Mouse (Mus musculus): ENCODE data around the gene Klf13. TPM values are rescaled to one million over a fixed set of nuclear protein-coding genes. Genes with fewer than 3 reads are reported as not detected.

Gene Klf13
- polyA plus RNA-seq, 1 experiment, result 59.6 TPM

DNA sequence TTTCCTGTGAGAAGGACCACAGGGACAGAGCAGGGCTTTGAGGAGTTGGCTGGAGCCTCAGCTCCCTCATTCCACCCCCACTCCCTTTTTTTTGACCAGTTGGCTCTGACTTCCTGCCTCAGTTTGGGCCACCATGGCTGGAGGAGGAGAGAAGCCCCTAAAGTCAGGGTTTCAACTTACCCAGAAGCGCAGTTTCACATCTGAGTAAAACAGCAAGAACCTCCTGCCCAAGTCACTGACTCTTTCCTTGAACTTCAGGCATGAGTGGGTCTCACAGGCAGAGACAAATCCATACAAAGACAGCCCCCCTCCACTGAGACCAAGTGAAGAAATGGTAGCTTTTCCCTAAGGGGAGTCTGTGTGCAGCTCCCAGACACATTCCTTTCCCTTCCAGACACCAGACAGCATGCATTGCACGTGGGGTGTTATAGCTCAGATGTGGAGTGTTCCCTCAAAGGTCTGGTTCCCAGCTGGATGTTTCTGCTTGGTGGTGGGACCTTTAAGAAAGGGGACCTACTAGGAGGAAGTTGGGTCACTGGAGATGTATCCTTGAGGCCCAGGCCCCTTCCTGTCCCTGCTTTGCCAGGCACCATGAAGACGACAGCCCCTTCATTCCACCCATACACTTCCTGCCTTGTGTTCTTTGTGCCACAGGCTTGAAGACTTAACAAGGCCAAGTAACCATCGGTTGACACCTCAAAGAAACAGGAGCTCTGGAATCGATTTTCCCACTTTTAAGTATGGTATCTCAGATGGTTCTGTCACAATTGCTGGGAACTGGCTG, 27.1 kb upstream of the Klf13 start:
- TF ChIP-seq POLR2A (IDR thresholded peaks at IDR 0.05; ENCODE audit: extremely low read depth, insufficient read depth, low read length) (no peak), CTCF (IDR thresholded peaks at IDR 0.05; ENCODE audit: extremely low read depth, insufficient read depth, low read length) (no peak)
- Histone ChIP-seq H3K4me1 (ENCODE audit: control insufficient read depth, insufficient read depth, low read length) (no peaks in the 10 kb centered on the region), H3K4me3 (ENCODE audit: insufficient read depth, low read length) (no peak overlapping the region), H3K27ac (ENCODE audit: insufficient read depth, low read length) (peak overlapping the region; percentile 58)

DNA sequence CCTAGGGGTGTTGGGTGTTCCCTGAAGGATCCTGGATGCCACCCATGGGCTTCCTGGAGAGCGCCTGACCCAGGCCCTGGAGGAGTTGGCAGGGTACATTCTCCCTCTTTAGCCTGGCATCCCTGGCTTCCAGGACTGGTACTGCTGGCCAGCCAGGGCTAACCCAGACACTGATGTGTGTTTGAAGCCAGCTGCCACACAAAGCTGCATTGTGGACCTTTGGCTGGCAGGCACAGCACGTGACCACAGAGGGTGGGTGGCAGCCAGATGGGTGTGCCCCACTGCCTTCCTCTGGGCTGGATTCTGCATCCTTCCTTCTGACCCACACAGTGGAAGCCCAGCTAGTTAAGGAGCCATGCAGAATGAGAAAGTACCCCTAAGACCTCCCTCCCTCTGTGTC, 26.4 kb upstream of the Klf13 start:
- Histone ChIP-seq H3K27ac (ENCODE audit: insufficient read depth, low read length) (peak overlapping the region; percentile 58), H3K4me3 (ENCODE audit: insufficient read depth, low read length) (no peak overlapping the region), H3K4me1 (ENCODE audit: control insufficient read depth, insufficient read depth, low read length) (no peaks in the 10 kb centered on the region)
- TF ChIP-seq POLR2A (IDR thresholded peaks at IDR 0.05; ENCODE audit: extremely low read depth, insufficient read depth, low read length) (no peak), CTCF (IDR thresholded peaks at IDR 0.05; ENCODE audit: extremely low read depth, insufficient read depth, low read length) (peak; percentile 19; the same call in 1 of the 2 replicates)

DNA sequence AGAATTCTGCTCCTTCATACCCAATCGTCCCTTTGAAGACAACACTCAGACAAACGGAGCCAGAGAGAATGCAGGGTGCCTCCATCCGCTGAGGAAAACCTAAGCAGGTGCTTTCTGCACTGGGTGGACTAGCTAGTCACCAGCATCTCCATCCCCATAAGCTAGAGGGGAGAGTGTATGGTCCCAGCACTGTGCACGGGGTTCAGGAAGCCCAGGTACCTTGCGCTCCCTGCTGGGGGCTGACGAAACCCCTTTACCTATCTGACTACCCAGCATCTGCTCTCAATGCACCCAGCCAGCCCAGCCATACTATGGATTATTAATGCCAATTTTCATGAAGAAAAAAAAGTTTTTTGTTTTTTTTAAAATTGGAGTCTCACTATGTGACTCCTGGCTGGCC, 25.4 kb upstream of the Klf13 start:
- no peak overlapping the region for H3K27ac ChIP-seq (ENCODE audit: insufficient read depth, low read length)

DNA sequence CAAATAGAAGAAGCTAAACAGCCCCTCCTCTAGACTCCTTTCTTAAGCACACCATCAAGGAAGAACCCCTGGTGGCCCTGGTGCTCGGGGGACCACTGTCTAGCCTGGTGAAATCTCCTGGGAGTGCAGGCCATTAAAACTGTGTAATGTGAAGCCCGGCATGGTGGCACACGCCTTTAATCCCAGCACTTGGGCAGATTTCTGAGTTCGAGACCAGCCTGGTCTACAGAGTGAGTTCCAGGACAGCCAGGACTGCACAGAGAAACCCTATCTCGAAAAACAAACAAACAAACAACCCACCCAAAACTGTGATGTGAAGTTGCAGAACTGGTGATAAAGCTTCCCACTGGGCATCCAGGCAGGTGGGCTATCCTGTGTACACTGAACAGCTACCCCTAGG, 24.9 kb upstream of the Klf13 start:
- TF ChIP-seq POLR2A (IDR thresholded peaks at IDR 0.05; ENCODE audit: extremely low read depth, insufficient read depth, low read length), result no peak
- no peak for TF ChIP-seq CTCF (IDR thresholded peaks at IDR 0.05; ENCODE audit: extremely low read depth, insufficient read depth, low read length)
- Histone ChIP-seq H3K27ac (ENCODE audit: insufficient read depth, low read length) (no peak overlapping the region), H3K4me3 (ENCODE audit: insufficient read depth, low read length) (no peak overlapping the region), H3K4me1 (ENCODE audit: control insufficient read depth, insufficient read depth, low read length) (0 out of 2 replicates have a peak, but pooled peaks cover 3% of the 10 kb centered on the region)

More for the DNA sequence above, 25.4 kb upstream of the Klf13 start:
- H3K4me3 ChIP-seq (ENCODE audit: insufficient read depth, low read length), result no peak overlapping the region
- no peaks in the 10 kb centered on the region for H3K4me1 ChIP-seq (ENCODE audit: control insufficient read depth, insufficient read depth, low read length)
- TF ChIP-seq POLR2A (IDR thresholded peaks at IDR 0.05; ENCODE audit: extremely low read depth, insufficient read depth, low read length) (no peak), CTCF (IDR thresholded peaks at IDR 0.05; ENCODE audit: extremely low read depth, insufficient read depth, low read length) (no peak)

DNA sequence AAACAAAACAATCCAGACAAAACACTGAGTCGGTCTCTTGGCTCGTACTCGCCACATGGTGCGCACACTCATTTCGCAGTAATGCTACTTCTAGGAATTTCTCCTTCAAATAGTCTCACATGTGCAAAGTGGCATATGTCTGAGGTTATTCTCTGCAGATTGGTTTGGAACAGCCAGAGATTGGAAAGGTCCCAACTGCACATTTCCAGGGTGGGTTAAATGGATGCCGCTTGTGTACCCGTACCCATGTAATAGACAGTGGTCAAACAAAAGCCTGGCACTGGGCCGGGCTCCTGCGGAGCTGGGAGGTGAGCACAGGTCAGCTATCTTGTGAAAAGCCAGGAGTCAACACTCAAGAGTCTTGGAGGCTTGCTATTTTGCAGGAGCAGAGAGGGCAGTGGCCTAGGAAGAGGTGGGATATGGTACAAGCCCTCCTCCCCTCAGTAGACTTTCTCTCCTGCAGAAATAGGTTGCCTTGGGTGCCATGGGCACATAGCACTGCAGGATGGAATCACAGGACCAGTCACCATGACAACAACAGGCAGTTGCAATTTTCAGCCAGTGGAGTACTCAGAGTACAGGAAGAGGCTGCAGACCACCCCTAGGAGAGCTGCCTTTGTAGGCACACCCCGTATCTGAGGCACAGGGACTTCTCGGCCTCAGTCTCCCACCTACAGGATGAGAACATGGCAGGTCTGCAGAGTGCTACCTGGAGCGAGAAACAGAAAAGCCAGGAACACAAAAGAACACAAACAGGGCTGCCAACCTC, 19.3 kb upstream of the Klf13 start:
- Histone ChIP-seq H3K4me3 (ENCODE audit: insufficient read depth, low read length) (no peak overlapping the region), H3K4me1 (ENCODE audit: control insufficient read depth, insufficient read depth, low read length) (peaks cover 12% of the 10 kb centered on the region), H3K27ac (ENCODE audit: insufficient read depth, low read length) (peak overlapping the region; percentile 59)
- TF ChIP-seq POLR2A (IDR thresholded peaks at IDR 0.05; ENCODE audit: extremely low read depth, insufficient read depth, low read length) (no peak), CTCF (IDR thresholded peaks at IDR 0.05; ENCODE audit: extremely low read depth, insufficient read depth, low read length) (no peak)

DNA sequence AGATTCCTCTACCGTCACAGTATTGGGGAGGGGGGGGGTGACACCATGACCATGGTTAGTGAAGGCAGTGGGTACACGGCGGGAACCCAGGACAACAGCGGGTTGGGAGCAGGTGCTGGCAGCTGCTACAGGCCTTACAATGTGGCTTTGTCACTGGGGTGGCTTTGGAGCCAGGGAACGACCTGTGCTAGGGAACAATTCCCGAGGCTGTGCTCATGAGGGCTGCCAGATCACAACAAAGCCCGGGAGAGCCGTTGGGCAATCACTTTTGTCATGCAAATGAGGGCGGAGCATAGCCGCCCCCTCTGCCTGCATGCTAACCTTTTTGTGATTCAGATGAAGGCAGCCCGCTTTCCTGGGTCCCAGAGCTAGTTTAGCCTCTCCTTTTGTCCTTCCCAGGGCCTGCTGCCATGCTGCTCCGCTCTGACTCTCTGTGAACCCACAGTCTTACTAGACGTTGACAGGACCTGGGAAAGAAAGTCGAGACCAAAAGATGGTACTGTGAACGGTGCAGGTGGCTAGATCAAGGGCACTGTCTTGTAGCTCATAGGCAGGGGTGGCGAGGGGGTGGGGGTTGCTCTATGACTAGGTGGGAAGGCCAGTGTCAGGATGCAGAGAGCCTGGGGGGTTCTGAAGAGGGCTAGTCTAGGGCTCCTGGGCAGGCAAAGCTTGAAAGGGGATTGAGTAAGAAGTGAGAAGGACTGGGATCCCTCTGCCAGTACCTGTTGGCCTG, 18.4 kb upstream of the Klf13 start:
- TF ChIP-seq POLR2A (IDR thresholded peaks at IDR 0.05; ENCODE audit: extremely low read depth, insufficient read depth, low read length) (0 out of 2 replicates have a peak, but pooled peaks have one; percentile 39), CTCF (IDR thresholded peaks at IDR 0.05; ENCODE audit: extremely low read depth, insufficient read depth, low read length) (no peak)
- H3K4me3 ChIP-seq (ENCODE audit: insufficient read depth, low read length), result no peak overlapping the region
- peaks cover 12% of the 10 kb centered on the region for H3K4me1 ChIP-seq (ENCODE audit: control insufficient read depth, insufficient read depth, low read length)
- H3K27ac ChIP-seq (ENCODE audit: insufficient read depth, low read length), result peak overlapping the region; percentile 59

DNA sequence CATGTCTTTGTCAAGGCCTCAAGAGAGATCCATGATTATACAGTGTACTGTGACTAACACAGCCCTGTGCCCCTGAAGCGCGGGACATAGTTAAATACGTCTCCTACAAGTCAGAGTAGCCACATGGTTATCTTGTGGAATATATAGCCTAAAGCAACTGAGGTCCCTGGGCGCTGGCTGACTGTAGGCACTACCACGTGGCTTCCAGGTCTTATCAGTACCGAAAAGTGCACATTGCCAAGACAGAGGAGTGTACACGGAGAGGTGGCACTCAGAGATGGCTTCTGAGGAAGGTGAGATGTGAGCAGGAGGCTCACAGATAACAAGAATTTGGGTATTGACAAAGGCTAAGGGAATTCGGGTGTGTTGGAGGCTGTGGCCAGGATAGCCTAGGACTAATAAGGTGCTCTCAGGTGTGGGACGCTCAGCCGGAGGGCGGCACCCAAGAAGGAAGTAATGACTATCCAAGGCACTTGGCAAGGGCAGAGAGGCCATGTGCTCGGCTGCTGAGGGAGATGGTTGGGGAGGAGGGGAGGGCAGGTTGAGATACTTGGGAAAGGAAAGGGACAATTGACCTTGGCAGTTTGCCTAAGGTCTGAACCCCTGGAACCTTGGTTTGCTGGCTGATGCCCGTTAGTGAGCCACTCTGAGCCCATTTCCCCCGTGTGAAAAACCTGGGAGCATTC, 17.6 kb upstream of the Klf13 start:
- H3K4me3 ChIP-seq (ENCODE audit: insufficient read depth, low read length), result no peak overlapping the region
- peaks cover 12% of the 10 kb centered on the region for H3K4me1 ChIP-seq (ENCODE audit: control insufficient read depth, insufficient read depth, low read length)
- TF ChIP-seq CTCF (IDR thresholded peaks at IDR 0.05; ENCODE audit: extremely low read depth, insufficient read depth, low read length), result no peak
- no peak for TF ChIP-seq POLR2A (IDR thresholded peaks at IDR 0.05; ENCODE audit: extremely low read depth, insufficient read depth, low read length)
- peak overlapping the region; percentile 40 for H3K27ac ChIP-seq (ENCODE audit: insufficient read depth, low read length)

DNA sequence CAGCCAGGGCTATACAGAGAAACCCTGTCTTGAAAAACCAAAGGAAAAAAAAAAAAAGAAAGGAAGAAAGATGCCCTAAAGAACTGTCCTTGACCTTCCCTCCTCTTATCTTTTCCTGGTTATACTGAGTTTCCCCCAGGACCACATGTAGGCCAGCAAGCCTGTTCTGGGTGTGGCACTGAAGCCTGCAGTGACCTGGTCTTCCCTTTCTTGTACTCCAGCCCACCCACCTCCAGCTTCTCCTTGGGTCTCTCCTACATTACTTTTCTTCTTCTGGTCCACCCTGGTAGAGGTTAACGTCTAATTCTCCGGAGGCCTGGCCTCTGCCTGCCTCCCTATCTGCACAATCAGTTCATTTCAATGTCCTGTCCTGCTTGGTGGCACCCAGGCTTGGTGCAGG, 16.7 kb upstream of the Klf13 start:
- no peak for TF ChIP-seq CTCF (IDR thresholded peaks at IDR 0.05; ENCODE audit: extremely low read depth, insufficient read depth, low read length)
- Histone ChIP-seq H3K27ac (ENCODE audit: insufficient read depth, low read length) (no peak overlapping the region), H3K4me3 (ENCODE audit: insufficient read depth, low read length) (no peak overlapping the region), H3K4me1 (ENCODE audit: control insufficient read depth, insufficient read depth, low read length) (peaks cover 12% of the 10 kb centered on the region)
